Mouse (Mus musculus): ENCODE data around the gene Tgfbr3. TPM values are rescaled to one million over a fixed set of nuclear protein-coding genes. Genes with fewer than 3 reads are reported as not detected.

Gene Tgfbr3
- polyA plus RNA-seq, 1 experiment from 2014 or later, result 1.3 TPM

DNA sequence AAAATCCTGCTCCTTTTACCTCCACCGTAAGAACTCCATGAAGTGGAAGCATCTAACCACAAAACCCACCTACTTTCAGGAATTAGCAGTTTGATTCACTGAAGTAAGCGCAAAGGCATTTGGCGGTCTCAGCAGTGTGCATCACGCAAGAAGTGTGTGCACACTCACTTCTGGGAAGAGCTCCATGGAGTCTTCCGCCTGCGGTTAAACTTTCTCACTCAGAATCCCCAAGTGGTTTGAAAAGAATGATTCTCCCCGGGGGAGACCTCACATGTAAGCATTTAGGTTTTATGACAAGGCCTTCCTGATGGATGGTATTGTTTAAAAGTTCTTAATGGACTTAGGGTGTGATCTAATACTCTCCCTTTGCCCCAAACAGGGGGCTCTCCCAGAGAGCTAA lies 164.9 kb downstream of the Tgfbr3 start:
- H3K9me3 ChIP-seq (replicated peaks), result no peaks in the 10 kb centered on the region
- H3K27ac ChIP-seq, result no peak overlapping the region
- peaks cover 17% of the 10 kb centered on the region for H3K27me3 ChIP-seq
- no peaks in the 10 kb centered on the region for H3K36me3 ChIP-seq (ENCODE audit: poor library complexity, severe bottlenecking)
- no peak overlapping the region for H3K4me2 ChIP-seq
- no peak overlapping the region for H3K4me3 ChIP-seq
- H3K4me1 ChIP-seq, result no peaks in the 10 kb centered on the region
- 75% methylated on average over 7 of the region's 7 CpGs for WGBS
- no peak for ATAC-seq
- H3K9ac ChIP-seq, result no peak overlapping the region

DNA sequence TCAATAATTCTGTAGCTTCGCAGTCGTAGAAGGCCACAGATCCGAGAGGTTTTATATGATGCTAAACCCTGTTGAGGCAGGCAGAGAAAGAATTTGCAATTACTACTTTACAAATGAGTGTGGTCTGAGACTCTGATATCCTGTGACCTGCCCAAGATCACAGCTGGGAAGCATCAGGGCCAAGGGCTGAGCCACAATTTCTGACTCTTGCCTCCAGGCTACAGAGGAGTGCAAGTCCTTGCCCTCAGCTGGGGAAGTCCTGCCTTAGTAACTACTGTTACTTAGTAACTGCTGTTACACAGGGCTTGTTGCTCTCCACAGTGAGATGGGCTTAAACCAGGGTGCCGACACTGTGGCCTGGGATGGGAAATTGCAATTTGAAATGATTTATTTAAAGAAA lies 166.8 kb downstream of the Tgfbr3 start:
- no peak for ATAC-seq
- WGBS, result 88% methylated on average over 4 of the region's 4 CpGs
- Histone ChIP-seq H3K36me3 (ENCODE audit: poor library complexity, severe bottlenecking) (no peaks in the 10 kb centered on the region), H3K4me2 (no peak overlapping the region), H3K9me3 (replicated peaks) (no peaks in the 10 kb centered on the region), H3K9ac (no peak overlapping the region), H3K27me3 (peaks cover 4% of the 10 kb centered on the region; the same call in 1 of the 2 replicates), H3K4me3 (no peak overlapping the region), H3K4me1 (no peaks in the 10 kb centered on the region), H3K27ac (no peak overlapping the region)

DNA sequence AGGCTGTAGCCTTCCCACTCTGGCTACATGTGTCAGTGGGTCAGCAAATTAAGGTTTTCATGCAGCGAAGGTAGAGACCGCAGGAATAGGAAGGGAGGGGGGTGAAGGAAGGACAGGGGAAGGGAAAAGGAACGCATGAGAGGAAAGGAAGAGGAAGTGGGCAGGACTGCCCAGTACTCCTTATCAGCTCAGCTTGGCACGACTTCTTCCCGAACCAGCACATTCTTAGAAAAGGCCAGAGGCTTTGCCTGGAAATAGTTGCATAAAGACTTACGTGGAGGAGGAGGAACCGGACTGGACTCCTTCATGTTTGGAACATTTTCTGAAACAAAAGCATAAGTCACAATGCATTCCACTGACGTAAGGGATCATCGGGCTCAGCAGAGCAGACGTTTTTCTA lies 168.3 kb downstream of the Tgfbr3 start:
- Histone ChIP-seq H3K36me3 (ENCODE audit: poor library complexity, severe bottlenecking) (no peaks in the 10 kb centered on the region), H3K4me3 (no peak overlapping the region), H3K4me1 (no peaks in the 10 kb centered on the region), H3K4me2 (no peak overlapping the region), H3K9ac (no peak overlapping the region), H3K27me3 (peaks cover 3% of the 10 kb centered on the region; the same call in 1 of the 2 replicates), H3K9me3 (replicated peaks) (no peaks in the 10 kb centered on the region), H3K27ac (no peak overlapping the region)
- WGBS, result 70% methylated on average over 10 of the region's 10 CpGs
- no peak for ATAC-seq

DNA sequence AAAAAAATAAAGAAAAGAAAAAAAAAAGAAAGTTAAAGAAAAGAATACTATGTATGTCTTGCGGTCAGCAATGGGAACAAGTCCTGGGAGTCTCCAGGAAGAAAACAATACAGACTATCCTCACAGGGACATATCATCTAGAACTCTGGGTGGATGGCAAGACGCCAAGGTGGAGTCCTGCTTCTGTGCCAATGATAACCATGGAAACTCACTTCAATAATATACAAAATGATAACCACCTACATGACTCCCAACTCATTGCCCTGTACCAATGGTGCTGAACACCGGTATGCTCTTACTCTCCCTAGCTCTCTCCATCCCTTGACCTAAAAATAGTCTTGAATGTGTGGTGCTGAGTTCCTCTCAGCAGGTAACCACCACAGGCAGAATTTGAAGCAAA lies 168.8 kb downstream of the Tgfbr3 start:
- Histone ChIP-seq H3K27ac (no peak overlapping the region), H3K4me2 (no peak overlapping the region), H3K9me3 (replicated peaks) (no peaks in the 10 kb centered on the region), H3K27me3 (peaks cover 3% of the 10 kb centered on the region; the same call in 1 of the 2 replicates), H3K4me3 (no peak overlapping the region), H3K4me1 (no peaks in the 10 kb centered on the region), H3K36me3 (ENCODE audit: poor library complexity, severe bottlenecking) (no peaks in the 10 kb centered on the region), H3K9ac (no peak overlapping the region)
- 86% methylated on average over 3 of the region's 3 CpGs for WGBS
- ATAC-seq, result no peak

DNA sequence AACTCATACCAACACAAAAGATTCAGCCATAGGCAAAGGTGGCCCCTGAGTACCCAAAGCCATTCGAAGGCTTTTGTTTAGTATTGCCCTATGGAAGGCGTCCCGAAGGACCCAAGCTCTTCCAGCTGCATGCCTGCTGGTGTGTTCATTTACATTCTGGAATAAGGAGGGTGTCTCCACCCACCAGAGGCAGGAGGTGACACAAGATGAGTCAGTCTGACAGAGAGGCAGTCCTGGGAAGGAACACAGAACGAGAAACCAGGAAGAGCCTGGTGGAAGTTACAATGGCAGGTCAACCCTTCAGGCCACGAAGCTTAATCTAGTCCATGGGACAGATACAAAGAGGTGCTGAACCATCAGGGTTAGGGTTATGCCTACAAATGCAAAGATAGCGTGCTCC lies 169.5 kb downstream of the Tgfbr3 start:
- no peaks in the 10 kb centered on the region for H3K36me3 ChIP-seq (ENCODE audit: poor library complexity, severe bottlenecking)
- 76% methylated on average over 6 of the region's 6 CpGs for WGBS
- H3K9ac ChIP-seq, result no peak overlapping the region

DNA sequence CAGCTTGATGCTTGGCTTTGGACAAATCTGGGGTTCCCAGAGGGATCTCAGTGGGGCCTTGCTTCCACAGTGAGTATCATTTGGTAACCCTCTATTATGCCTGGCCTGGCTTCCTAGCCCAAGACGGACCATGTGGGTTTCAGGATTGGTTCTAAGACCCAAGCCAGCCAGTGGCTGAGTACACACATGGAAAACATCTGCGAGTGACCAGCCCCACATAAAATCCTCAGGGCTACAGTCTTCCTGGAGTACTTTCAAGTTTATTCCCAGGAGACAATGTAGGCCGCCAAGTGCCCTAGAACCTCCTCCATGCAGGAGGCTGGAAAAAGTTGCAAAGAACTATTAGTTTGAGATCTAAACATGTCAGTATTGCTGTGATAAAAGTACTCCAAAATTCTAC lies 172.6 kb downstream of the Tgfbr3 start:
- Histone ChIP-seq H3K4me2 (no peak overlapping the region), H3K27me3 (no peaks in the 10 kb centered on the region), H3K27ac (no peak overlapping the region), H3K4me1 (no peaks in the 10 kb centered on the region), H3K9ac (no peak overlapping the region), H3K4me3 (no peak overlapping the region), H3K36me3 (ENCODE audit: poor library complexity, severe bottlenecking) (no peaks in the 10 kb centered on the region), H3K9me3 (replicated peaks) (no peaks in the 10 kb centered on the region)
- WGBS, result 92% methylated on average over 3 of the region's 3 CpGs
- no peak for ATAC-seq

More for the DNA sequence above, 169.5 kb downstream of the Tgfbr3 start:
- no peak overlapping the region for H3K4me3 ChIP-seq
- H3K9me3 ChIP-seq (replicated peaks), result no peaks in the 10 kb centered on the region
- H3K27ac ChIP-seq, result no peak overlapping the region
- no peaks in the 10 kb centered on the region for H3K4me1 ChIP-seq
- H3K4me2 ChIP-seq, result no peak overlapping the region
- 0 out of 2 replicates have a peak, but pooled peaks cover 3% of the 10 kb centered on the region for H3K27me3 ChIP-seq
- ATAC-seq, result no peak

DNA sequence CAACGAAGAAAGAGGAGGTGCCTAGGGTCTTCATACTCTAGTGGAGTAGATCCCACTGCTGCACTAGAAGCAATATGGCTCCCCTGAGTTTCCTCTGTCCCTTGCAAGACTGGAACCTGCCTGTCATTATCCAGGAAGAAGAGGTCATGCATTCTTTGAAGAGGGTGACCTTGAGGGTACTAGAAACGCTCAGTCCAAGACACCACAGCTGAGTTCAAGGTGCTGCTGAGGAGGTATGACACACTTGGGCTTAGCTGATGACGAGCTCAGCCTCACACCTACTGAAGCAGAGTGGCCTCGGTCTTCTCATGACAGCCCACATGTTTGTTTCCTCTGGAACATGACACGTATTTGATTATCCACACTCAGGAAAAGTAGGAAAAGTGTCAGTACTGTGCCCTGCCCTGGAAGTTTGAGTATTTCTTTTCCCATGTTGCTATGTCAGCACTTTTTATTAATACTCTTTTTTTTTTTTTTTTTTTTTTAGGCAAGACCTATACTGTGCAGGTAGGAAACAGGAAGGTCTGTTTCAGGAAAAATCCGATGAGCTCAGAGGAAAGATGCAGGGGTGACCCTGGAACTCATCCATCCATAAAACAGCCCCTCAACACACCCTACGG lies 176.7 kb downstream of the Tgfbr3 start:
- Histone ChIP-seq H3K4me2 (no peak overlapping the region), H3K9ac (no peak overlapping the region), H3K27me3 (no peaks in the 10 kb centered on the region), H3K36me3 (ENCODE audit: poor library complexity, severe bottlenecking) (no peaks in the 10 kb centered on the region), H3K9me3 (replicated peaks) (no peaks in the 10 kb centered on the region), H3K27ac (no peak overlapping the region), H3K4me3 (no peak overlapping the region), H3K4me1 (peaks cover 18% of the 10 kb centered on the region)
- 88% methylated on average over 7 of the region's 7 CpGs for WGBS
- ATAC-seq, result no peak

DNA sequence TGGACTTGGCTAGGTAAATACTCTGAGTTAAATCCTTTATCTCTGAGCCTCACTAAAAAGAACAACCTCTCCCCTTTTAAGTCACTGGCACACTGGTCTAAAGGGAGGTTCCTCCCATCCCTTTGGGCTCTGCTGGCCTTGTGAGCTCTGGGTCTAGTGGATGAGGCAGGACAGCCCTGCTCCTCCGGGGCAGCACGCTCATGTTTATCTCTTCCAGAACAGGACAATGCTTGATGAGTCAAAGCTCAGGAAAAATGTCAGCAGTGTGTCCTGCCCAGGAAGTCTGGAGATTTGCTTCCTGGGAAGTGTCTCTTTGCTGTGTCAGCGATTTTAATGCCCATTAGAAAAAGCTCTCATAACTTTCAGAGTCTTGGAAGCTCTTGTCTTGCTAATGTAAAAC lies 177.6 kb downstream of the Tgfbr3 start:
- no peak overlapping the region for H3K4me2 ChIP-seq
- H3K27me3 ChIP-seq, result no peaks in the 10 kb centered on the region
- H3K4me3 ChIP-seq, result no peak overlapping the region
- no peaks in the 10 kb centered on the region for H3K36me3 ChIP-seq (ENCODE audit: poor library complexity, severe bottlenecking)
- 76% methylated on average over 3 of the region's 3 CpGs for WGBS
- H3K4me1 ChIP-seq, result peaks cover 18% of the 10 kb centered on the region
- no peaks in the 10 kb centered on the region for H3K9me3 ChIP-seq (replicated peaks)
- H3K27ac ChIP-seq, result no peak overlapping the region
- ATAC-seq, result no peak
- no peak overlapping the region for H3K9ac ChIP-seq

DNA sequence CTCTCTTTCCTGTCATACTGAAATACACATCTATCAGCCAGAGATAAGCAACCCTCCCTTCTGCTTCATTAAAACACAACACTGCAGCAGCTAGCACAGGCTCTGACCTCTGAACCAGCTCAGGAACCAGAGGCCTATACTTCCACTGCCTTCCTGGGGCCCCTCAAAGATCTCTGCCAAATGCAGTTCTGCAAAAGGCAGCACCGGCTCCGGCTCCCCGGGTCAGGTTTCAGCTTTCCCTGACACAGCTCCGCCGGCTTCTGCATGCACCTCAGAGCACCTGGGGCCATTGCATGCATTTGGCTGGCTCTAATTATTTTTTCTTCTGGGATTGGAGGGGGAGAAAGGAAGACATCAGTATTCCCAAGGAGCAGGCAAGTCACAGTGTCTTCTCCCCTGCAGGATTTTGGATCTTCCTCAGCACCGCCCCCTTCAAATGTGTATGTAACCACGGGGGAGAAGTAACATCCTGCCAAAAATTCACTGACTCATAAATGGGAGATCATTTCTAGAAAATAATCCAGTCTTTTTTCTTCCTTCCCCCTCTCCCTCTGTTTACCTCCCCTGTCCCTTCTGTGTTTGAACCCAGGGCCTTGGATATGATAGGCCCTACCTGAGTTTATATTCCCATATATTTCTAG lies 178.4 kb downstream of the Tgfbr3 start:
- no peak for ATAC-seq
- Histone ChIP-seq H3K4me1 (peaks cover 18% of the 10 kb centered on the region), H3K36me3 (ENCODE audit: poor library complexity, severe bottlenecking) (no peaks in the 10 kb centered on the region), H3K4me2 (no peak overlapping the region), H3K4me3 (no peak overlapping the region), H3K9ac (no peak overlapping the region), H3K27ac (no peak overlapping the region), H3K9me3 (replicated peaks) (no peaks in the 10 kb centered on the region), H3K27me3 (no peaks in the 10 kb centered on the region)
- 21% methylated on average over 7 of the region's 7 CpGs for WGBS

DNA sequence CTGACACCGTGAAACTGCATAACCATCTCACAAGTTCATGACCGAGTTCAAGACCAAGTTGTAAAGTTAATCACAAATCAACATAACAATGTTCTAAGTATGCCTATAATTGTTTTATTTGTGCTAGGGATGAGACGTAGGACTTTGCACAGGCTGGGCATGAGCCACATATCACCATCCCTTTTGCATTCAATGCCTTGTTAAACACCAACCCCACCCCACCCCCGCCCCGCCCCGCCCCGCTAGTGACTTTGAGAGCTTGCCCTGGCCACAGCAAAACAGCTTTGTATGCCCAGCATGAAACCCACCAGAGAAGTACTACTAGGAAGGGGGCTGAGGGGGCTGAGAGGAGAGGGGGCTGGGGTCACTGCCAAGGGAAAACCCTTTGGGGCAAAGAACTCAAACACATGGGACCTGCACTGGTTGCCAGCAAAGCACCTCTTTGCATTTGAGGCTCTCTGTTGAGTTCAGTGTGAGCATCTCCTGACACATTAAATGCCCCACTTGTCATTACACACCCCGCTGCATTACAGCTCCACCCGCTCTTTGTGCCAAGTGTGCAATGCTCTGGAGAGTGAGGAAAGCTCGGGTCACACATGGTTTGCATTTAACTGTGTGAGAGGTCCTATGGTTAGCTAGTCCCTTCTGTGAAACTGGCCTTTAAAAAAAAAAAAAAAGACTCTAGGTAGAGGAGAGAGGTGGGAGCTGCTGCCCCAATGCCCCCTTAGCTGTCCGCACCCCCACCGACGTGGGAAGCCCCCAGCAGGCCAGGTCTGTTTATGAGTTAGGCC lies 179.1 kb downstream of the Tgfbr3 start:
- H3K27ac ChIP-seq, result no peak overlapping the region
- no peak for ATAC-seq
- H3K4me1 ChIP-seq, result peaks cover 18% of the 10 kb centered on the region
- no peaks in the 10 kb centered on the region for H3K36me3 ChIP-seq (ENCODE audit: poor library complexity, severe bottlenecking)
- no peak overlapping the region for H3K4me2 ChIP-seq
- H3K4me3 ChIP-seq, result no peak overlapping the region
- no peaks in the 10 kb centered on the region for H3K9me3 ChIP-seq (replicated peaks)
- 60% methylated on average over 13 of the region's 13 CpGs for WGBS
- no peaks in the 10 kb centered on the region for H3K27me3 ChIP-seq
- no peak overlapping the region for H3K9ac ChIP-seq

DNA sequence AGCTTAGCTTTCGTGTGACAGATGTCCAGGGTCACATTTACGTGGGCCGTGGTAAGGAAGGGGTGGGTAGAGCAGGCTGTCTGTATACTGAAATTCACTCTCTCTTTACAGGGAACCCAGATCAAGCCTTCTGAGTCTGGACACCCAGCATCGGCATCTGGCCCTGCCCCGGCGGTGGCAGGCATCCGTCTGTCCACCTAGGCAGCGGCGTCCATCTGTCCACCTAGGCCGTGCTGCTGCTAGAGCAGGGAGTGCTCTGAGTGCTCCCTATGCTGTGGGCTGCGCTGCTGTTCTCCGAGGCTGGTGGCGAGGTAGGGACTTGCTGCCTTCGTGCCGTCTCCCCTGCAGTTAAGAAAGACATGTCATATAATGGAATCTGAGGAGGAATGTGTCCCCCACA lies 180.0 kb downstream of the Tgfbr3 start:
- no peak overlapping the region for H3K27ac ChIP-seq
- no peaks in the 10 kb centered on the region for H3K36me3 ChIP-seq (ENCODE audit: poor library complexity, severe bottlenecking)
- WGBS, result 69% methylated on average over 15 of the region's 15 CpGs
- no peak overlapping the region for H3K4me3 ChIP-seq
- no peaks in the 10 kb centered on the region for H3K27me3 ChIP-seq
- no peak for ATAC-seq
- H3K9ac ChIP-seq, result no peak overlapping the region
- no peaks in the 10 kb centered on the region for H3K9me3 ChIP-seq (replicated peaks)
- no peak overlapping the region for H3K4me2 ChIP-seq
- peaks cover 18% of the 10 kb centered on the region for H3K4me1 ChIP-seq

DNA sequence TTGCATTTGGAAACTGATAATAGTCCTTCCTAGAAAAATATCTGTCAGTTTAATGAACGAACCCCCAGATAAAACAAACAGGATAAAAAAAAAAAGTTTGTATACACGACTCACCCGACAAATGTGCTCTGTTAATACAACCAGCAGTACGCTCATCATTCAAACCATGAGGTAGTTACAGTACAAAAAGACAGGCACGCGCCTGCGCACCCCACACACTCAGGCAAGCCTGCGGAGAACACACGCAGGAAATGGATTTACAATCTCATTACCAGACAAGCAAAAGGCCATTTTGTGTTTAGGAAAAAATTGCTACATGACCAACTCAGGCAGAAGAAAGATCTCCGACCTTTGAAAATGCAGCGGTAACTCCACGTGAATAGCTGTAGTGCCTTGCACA lies 182.6 kb downstream of the Tgfbr3 start:
- Histone ChIP-seq H3K27ac (no peak overlapping the region), H3K4me3 (no peak overlapping the region), H3K27me3 (no peaks in the 10 kb centered on the region), H3K9me3 (replicated peaks) (no peaks in the 10 kb centered on the region), H3K9ac (no peak overlapping the region), H3K4me2 (no peak overlapping the region), H3K36me3 (ENCODE audit: poor library complexity, severe bottlenecking) (no peaks in the 10 kb centered on the region), H3K4me1 (peaks cover 18% of the 10 kb centered on the region)
- WGBS, result 75% methylated on average over 12 of the region's 12 CpGs
- no peak for ATAC-seq

All from forebrain, embryonic 13.5 days (tissue).